Mouse (Mus musculus): Measurements from ENCODE around the gene Iqck.

The Iqck gene

DNA sequence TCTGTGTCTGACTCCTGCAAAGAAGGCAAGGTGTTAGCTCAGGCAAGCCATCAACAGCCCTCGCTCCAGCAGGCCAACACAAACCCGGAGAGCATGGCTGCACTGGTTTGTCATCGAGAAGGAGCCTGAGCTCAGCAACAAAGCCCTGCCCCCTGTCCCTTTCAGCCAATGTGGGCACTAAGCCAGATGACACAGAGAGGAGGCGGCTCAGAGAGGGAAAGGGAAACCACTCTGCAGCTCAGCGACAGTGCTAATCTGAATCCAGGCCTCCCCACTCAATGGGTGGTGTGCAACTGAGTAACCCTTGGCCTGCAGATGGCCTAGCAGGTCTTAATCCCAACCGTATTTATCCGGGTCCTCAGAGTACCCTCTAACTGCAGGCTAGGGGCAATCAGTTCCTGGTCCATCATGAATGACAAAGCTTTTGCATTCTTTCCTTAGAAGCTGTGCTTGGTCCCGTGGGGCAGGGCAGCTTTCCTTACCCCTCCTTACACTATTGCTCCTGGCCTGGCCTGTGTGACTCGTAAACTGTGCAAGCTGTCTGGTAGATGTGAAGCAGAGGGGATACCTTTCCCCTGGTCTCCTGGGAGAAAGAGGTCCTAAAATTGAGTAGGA is 4.8 kb upstream of the Iqck start:
- DNase-seq (ENCODE audit: low read depth, low spot score): no peak

DNA sequence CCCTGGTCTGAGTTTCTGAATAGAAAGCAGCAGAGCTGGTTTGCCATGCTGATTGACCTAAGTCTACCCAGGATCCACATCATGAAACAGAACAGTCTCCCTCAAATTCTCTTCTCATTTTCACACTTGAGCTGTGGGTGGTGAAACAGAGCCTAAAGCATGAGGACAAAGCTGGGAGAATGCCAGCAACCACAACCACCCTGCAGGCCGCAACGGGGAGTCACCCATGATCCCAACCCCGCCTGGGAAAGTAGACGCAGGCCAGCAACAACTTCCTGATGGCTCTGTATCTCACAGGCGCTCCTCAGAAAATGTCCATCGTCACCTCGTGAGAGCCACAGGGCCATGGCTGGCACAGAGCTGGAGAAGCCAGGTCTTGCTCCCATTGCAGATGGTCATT is 4.0 kb upstream of the Iqck start:
- DNase-seq (ENCODE audit: low read depth, low spot score): no peak

DNA sequence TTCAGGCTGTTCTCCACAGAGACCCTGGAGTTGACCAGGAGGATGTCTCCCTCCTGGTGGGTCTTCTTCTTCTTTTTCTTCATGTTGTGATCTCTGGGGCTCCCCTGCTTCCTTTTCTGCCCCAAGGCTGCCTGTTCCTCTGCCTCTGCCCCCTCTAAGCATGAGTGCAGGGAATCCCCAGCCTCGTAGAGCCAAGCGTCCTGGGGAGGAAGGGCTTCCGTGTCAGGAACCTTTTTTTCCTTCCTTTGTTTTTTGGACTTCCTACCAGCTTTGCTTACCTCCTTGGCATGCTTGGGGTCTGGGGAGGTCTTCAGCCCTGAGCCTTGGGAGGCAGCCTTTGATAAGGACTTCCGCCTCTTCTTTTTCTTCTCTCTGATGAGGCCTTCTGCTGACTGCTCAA is 2.9 kb upstream of the Iqck start:
- no peak for DNase-seq (ENCODE audit: low read depth, low spot score)

DNA sequence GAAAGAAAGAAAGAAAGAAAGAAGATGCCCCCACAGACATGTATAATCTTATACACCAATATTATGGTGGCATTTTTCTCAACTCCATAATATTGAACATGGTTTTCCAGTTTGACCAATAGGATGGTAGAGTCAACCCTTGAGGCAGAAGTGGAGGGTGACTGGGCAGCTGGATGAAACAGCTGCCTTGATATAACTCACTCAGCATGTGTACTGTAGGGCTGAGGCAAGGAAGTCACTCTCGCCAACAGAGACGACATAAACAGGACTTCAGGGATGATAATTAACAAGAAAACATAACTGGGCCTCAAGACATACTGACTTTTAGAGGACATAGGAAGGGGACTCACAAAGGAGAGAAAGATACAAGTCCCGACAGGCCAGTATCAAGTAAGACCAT is 946 bp upstream of the Iqck start:
- DNase-seq (ENCODE audit: low read depth, low spot score): no peak

- DNase-seq (ENCODE audit: low read depth, low spot score): no peak
Observed at GRCm38 (mm10) chr7:118855877-118856304, 339 bp downstream of the Iqck start, which contains the start of gene Knop1. TSS of gene Knop1 (minus strand) at chr7:118856254.

- no peak for DNase-seq (ENCODE audit: low read depth, low spot score)
Observed at GRCm38 (mm10) chr7:118858640-118859039, 3.1 kb downstream of the Iqck start.

DNA sequence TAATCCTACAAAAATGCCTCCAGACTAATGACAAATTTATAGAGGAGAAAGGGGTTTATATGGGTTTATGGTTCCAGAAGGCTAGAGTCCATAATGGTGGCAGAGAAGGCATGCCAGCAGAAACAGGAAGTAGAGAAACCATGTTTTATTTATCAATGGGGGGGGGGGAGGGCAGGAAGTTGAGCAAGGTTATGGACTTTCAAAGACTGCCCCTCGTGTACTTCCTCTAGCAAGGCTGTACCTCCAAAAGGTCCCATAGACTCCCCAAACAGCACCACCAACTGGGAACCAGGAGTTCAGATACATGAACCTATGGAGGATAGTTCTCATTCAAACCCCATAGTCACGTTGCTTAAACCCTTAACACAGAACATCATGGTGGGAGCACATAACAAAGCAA is 9.8 kb downstream of the Iqck start:
- DNase-seq (ENCODE audit: low read depth, low spot score): no peak

- no peak for DNase-seq (ENCODE audit: low read depth, low spot score)
Observed at GRCm38 (mm10) chr7:118879466-118880029, 24.0 kb downstream of the Iqck start.

GRCm38 (mm10) chr7:118883957-118884356 is 28.4 kb downstream of the Iqck start:
- DNase-seq (ENCODE audit: low read depth, low spot score): no peak

GRCm38 (mm10) chr7:118884969-118885368 is 29.4 kb downstream of the Iqck start:
- no peak for DNase-seq (ENCODE audit: low read depth, low spot score)

DNA sequence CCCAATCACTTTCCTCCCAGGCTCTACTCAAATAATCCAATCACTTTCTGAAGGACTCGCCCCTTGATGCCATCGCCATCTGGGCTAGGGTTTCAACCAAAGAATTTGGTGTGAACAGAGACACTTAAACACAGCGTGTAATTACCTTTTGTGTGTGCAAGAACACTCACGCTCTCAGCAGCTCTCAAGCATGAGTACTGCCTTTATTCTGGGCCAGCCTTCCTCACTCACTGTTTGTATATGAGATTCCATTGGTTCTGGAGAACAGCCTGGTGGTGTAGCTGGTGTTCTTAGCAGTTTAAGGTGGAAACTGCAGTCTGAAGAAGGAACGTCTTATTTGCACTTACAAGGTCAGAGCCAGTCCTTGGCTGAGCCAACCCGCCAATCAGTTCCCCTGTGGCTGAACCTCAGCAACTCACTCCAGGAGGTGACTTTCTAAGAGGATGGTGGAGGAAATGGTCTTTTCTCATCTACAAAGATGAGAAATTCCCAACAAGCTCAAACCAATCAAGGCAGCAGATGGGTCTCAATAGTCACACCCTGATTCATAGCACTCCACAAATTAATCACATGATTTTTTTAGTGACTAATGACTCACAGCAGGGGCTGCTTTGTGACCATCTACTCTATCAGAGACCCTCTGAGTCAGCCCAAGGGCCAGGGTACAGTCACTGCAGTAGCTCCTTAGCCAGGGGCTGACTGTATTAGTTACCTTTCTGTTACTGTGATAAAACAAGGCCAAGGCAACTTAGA is 31.9 kb downstream of the Iqck start:
- no peak for DNase-seq (ENCODE audit: low read depth, low spot score)

GRCm38 (mm10) chr7:118889046-118889680 is 33.6 kb downstream of the Iqck start:
- no peak for DNase-seq (ENCODE audit: low read depth, low spot score)

DNA sequence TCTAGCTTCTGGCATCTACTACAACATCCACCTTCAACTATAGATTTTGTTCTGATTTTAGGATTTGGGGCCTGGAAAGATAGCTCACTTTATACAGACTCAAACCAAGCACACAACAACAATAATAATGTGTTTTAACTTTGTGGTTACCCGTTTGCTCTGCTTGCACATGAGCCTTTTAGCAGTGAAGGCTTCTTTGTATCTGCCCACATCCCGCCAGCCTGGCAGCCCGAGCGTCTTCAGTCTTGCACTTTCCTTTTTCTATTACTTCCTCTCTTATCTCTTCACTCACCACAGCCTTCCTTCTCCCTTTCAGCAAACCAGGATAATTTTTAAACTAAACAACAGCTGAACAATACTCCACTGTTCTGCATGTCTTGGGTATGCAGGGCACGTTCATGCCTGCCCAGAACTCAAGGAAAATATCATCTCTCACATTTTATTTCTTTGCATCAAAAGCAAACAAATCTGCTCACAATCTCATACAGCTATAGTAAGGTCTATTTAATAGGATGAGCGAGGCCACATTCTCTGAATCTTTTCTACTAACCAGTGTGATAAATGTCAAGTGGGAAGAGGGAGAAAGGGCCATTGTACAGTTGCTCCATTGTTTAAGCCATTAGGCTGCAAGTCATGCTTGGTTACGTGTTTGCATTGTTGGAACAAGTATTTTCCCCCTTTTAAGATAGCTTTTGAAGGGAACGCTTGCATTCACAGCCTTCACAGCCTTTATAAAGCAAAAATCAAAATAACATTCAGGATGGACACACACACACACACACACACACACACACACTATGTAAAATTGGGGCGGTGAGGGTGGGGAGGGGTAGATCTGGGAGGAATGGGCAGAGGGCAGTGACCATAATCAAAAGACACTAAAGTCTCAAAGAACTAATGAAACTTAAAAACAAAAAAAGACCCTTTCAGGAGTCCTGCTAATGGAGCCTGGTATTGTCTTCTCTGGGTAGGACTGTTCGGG is 40.2 kb downstream of the Iqck start:
- DNase-seq (ENCODE audit: low read depth, low spot score): no peak

GRCm38 (mm10) chr7:118898063-118898462 is 42.5 kb downstream of the Iqck start:
- no peak for DNase-seq (ENCODE audit: low read depth, low spot score)

GRCm38 (mm10) chr7:118900090-118900489 is 44.5 kb downstream of the Iqck start:
- no peak for DNase-seq (ENCODE audit: low read depth, low spot score)

GRCm38 (mm10) chr7:118902944-118903343 is 47.4 kb downstream of the Iqck start:
- no peak for DNase-seq (ENCODE audit: low read depth, low spot score)

DNA sequence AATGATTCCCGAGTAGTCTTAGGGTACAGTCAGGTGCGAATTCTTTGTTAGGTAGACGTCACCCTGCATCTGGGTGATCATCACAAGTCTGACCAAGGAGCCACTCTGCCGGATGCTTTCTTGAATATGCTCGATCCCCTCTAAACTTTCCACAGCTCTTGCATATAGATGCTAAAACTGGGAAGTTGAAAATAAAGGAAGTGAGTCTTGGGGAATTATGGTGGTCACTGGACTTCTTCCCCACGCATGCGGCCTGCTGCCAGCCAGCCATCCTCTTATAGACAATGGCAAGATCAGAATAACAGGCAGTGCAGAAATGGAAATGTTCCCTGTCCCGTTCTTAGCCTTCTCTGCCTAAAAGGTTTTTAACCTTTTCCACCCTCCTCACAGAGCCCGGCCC is 48.3 kb downstream of the Iqck start:
- no peak for DNase-seq (ENCODE audit: low read depth, low spot score)

DNA sequence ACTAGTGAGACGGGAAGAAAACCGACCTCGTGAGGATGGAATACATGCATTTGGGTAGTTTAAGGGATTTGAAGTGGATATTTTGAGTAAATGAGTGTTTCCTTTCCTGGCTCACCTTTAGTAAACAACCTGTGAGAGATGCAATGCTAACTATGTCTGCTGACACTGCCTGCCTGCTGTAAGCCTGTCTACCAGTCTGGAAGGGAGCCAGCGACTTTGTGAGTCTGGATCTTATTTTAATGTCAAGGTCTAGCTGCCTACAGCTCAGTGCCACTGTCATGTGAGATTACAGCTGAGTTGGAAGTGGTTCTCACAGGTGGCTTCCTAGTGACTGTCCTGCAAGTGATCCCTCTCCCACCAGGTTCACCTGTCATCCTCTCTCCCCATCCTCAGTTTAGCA is 49.0 kb downstream of the Iqck start:
- no peak for DNase-seq (ENCODE audit: low read depth, low spot score)

DNA sequence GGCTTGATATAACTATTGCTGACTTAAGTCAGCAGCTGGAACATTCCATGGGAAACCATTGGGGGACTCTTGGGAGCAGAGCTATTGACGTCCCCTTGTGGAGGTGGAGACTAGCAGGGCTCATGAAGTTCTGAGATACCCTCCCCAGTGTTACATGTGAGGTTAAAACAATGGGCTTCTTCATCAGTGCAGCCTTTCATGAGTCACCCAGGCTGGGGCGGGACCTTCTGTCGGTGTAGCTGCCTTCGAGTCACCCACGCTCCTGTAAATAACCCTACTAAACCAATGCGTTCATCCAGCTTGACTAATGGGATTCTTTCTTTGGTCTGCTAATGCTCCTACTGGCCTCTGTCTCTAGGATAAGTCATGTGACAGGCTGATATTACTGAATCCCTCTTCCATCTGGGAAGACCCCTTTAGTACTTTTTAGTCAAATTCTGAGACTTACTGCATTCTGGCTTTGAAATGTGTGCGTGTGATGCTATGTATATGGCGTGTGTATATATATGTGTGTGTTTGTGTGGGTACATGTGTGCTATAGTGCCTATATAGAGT is 53.5 kb downstream of the Iqck start:
- no peak for DNase-seq (ENCODE audit: low read depth, low spot score)

DNA sequence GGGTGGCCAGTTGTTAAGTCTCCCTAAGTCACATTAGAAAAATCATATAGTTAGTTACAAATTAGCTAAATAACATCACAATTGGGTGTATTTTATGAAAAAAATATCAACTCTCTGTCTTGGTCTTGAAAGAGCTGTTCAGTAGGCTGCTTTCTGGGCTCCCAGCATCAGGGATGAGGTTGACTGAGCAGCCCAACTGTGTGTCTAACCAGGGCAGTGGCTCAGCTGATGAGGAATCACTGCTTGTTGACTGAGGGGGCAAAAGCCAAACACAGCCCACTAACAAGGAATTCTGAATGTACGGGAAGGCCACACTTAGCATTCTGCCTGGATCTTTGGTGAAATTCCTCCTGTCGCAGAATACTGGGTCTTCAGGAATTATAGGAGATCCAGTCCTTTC is 54.9 kb downstream of the Iqck start:
- DNase-seq (ENCODE audit: low read depth, low spot score): no peak

- DNase-seq (ENCODE audit: low read depth, low spot score): no peak
Observed at GRCm38 (mm10) chr7:118911170-118911569, 55.6 kb downstream of the Iqck start.
